Mouse (Mus musculus): ENCODE results near the gene Pgpep1. TPM values are rescaled to one million over a fixed set of nuclear protein-coding genes. Genes with fewer than 3 reads are reported as not detected.

Pgpep1 gene
- polyA plus RNA-seq, 1 experiment from 2014 or later: 60.3 TPM

DNA sequence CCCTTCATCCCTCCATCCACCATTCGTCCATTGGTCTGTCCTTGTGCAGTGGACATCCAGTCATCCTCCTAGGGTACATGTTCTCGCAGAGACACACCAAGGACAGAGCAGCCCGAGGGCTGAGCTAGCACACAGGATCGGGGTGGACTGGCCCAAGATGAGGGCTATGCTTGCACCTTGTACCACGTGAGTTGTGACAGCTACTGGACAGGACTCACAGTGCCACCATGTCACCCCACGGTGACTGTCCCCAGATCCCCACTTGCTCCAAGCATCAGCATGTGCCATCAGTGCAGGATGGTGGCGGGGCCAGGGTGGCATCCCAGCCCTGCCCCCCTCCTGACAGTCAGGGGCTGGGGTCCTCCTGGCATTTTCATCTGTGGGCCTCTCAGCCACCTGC lies 55.6 kb downstream of the Pgpep1 start:
- H3K9ac ChIP-seq (replicated peaks; ENCODE audit: low read depth, low read length): no peak overlapping the region

DNA sequence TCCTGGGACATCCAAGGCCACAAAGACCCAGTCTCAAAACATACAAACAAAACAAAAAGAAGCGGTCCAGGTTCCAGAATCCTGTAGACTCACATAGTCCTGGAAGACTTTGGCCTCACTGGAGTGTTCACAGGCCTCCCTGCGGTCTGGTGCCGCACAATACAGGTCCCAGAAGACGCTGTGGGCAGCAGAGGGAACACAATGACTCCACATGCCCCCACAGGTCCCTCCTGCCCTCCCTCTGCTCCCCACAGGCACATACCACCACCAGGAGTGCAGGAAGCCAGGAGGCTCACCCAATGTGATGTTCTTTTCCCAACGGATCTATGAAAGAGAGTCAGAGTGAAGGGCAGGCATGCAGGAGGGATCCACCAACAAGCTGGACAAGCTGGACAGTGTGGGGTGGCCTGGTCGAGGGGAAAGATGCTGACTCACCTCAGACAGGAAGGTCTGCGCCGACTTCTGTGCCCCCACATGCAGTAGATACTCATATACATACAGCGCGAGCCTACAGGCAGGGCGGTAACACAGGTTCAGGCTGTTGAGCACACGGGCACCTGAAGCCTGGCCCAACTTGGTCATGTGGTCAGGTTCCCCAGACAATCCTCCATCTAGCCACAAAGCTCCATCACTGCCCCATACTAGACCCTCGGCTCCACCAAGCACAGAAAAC lies 57.9 kb downstream of the Pgpep1 start:
- WGBS: 92% methylated on average over 13 of the region's 13 CpGs
- Histone ChIP-seq H3K9ac (replicated peaks; ENCODE audit: low read depth, low read length) (no peak overlapping the region), H3K4me3 (replicated peaks; ENCODE audit: low read length) (no peak overlapping the region), H3K4me1 (replicated peaks; ENCODE audit: control insufficient read depth, insufficient read depth, low read length) (peaks cover 43% of the 10 kb centered on the region), H3K27ac (ENCODE audit: low read length) (no peak overlapping the region), H3K9me3 (ENCODE audit: control insufficient read depth, low read length) (no peaks in the 10 kb centered on the region), H3K4me2 (ENCODE audit: low read length) (no peak overlapping the region), H3K27me3 (replicated peaks; ENCODE audit: control insufficient read depth, insufficient read depth, low read length) (no peaks in the 10 kb centered on the region), H3K36me3 (ENCODE audit: control insufficient read depth, insufficient read depth) (no peaks in the 10 kb centered on the region; the same call in 1 of the 2 replicates)
- ATAC-seq: no peak

More for the DNA sequence above, 55.6 kb downstream of the Pgpep1 start:
- no peak for ATAC-seq
- H3K9me3 ChIP-seq (ENCODE audit: control insufficient read depth, low read length): no peaks in the 10 kb centered on the region
- H3K27me3 ChIP-seq (replicated peaks; ENCODE audit: control insufficient read depth, insufficient read depth, low read length): peaks cover 5% of the 10 kb centered on the region; the same call in 1 of the 2 replicates
- no peak overlapping the region for H3K27ac ChIP-seq (ENCODE audit: low read length)
- no peak overlapping the region for H3K4me3 ChIP-seq (replicated peaks; ENCODE audit: low read length)
- 86% methylated on average over 7 of the region's 7 CpGs for WGBS
- H3K36me3 ChIP-seq (ENCODE audit: control insufficient read depth, insufficient read depth): no peaks in the 10 kb centered on the region; the same call in 1 of the 2 replicates
- H3K4me2 ChIP-seq (ENCODE audit: low read length): no peak overlapping the region
- H3K4me1 ChIP-seq (replicated peaks; ENCODE audit: control insufficient read depth, insufficient read depth, low read length): peaks cover 45% of the 10 kb centered on the region

DNA sequence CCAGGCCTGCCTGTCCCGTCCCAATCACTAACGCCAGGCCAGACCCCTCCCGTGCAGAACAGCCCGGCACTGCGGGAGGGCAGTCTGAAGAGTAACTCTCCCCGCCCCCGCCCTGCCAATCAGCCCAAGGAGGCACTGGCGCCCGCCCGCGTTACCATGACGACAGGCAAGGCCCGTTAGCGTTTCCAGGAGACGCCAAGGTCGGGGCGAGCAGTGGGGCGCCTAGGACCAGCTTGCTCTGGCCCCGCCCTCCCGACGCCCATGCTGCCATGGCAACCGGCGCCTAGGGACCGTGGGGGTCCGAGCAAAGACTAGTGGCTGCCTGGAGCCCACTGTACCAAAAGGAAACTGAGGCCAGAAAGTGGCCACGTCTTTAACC lies 58.9 kb downstream of the Pgpep1 start:
- H3K36me3 ChIP-seq (ENCODE audit: control insufficient read depth, insufficient read depth): no peaks in the 10 kb centered on the region; the same call in 1 of the 2 replicates
- WGBS: under 1% methylated on average over 26 of the region's 26 CpGs
- no peaks in the 10 kb centered on the region for H3K9me3 ChIP-seq (ENCODE audit: control insufficient read depth, low read length)
- no peaks in the 10 kb centered on the region for H3K27me3 ChIP-seq (replicated peaks; ENCODE audit: control insufficient read depth, insufficient read depth, low read length)
- peak overlapping the region; percentile 71 for H3K27ac ChIP-seq (ENCODE audit: low read length)
- H3K4me2 ChIP-seq (ENCODE audit: low read length): peak overlapping the region; percentile 53
- peak; percentile 55 for ATAC-seq
- peak overlapping the region; percentile 15 for H3K4me3 ChIP-seq (replicated peaks; ENCODE audit: low read length)
- H3K9ac ChIP-seq (replicated peaks; ENCODE audit: low read depth, low read length): peak overlapping the region; percentile 37
- H3K4me1 ChIP-seq (replicated peaks; ENCODE audit: control insufficient read depth, insufficient read depth, low read length): peaks cover 40% of the 10 kb centered on the region

DNA sequence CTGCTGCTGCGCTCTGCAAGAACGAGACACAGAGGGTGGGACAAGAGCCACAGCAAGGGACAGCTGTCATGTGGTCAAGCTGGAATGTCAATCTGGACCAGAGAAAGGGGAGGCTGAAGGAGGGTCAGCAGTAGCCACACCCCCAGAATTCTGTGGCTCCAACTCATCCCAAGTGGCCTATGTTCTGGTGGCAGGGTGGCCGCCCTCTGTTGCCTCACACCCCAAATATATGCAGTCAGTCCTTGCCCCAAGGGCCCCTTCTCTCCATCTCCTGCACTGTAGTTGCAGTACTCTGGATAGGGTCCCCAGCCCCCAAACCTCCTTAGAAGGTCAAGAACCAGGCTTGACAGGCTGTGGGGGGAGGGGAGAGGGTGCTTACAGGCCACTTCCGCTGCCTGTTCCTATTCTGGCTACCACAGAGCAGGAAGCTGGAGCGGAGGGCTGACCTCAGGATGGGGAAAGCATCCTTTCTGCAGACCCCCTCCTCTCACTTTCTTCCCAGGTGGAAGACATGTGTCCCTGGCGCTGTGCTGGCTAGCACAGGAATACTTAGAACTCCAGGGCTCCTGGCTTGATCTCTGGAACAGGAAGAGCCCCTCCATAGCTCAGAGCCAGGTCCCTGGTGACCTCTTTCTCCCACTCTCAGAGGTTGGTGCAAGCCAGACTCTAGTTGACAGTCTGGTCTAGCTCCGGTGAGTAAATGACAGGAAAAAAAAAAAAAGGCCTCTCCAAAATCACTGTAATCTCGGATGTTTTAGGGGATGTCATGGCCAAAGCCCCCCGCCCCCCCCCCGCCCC lies 59.5 kb downstream of the Pgpep1 start:
- H3K27ac ChIP-seq (ENCODE audit: low read length): peak overlapping the region; percentile 71
- no peaks in the 10 kb centered on the region for H3K27me3 ChIP-seq (replicated peaks; ENCODE audit: control insufficient read depth, insufficient read depth, low read length)
- 29% methylated on average over 9 of the region's 10 CpGs for WGBS
- H3K9me3 ChIP-seq (ENCODE audit: control insufficient read depth, low read length): no peaks in the 10 kb centered on the region
- peak overlapping the region; percentile 53 for H3K4me2 ChIP-seq (ENCODE audit: low read length)
- H3K4me3 ChIP-seq (replicated peaks; ENCODE audit: low read length): peak overlapping the region; percentile 15
- H3K36me3 ChIP-seq (ENCODE audit: control insufficient read depth, insufficient read depth): no peaks in the 10 kb centered on the region; the same call in 1 of the 2 replicates
- peak overlapping the region; percentile 37 for H3K9ac ChIP-seq (replicated peaks; ENCODE audit: low read depth, low read length)
- peaks cover 38% of the 10 kb centered on the region for H3K4me1 ChIP-seq (replicated peaks; ENCODE audit: control insufficient read depth, insufficient read depth, low read length)
- no peak for ATAC-seq

DNA sequence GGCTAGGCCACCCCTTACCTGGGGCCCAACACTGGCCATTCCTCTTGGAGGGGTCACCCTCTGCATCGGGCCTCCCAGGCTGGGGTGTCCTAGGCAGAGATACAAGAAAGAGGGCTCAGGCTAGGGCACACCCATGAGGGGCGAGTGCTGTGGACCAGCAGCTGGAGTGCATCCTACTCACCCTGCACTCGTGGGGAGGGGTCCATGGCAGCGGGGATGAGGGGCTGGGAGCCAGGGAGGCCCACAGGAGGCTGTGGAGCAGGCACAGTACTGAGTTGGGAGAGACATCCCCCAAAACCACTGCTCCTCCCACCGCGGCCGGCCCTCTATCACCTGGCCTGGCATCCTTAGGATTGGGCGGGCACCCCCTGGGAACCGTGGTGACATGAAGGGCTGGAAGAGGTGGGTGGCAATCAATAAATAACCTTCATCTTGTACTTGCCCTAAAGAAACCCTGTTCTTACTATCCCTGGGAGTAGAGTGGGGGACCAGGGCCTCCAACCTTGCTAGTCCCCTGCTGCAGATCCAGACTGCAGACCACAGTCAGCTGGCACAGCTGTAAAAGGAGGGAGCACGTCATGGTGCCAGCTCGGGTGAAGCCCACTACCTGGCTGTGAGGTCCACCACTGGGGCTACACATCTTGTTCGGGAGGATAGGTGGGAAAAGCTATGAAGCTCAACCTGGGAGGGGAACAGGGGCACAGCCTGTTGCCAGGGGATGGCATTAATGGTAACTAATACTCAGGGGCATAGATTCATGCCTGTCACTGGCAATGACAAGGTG lies 60.5 kb downstream of the Pgpep1 start:
- Histone ChIP-seq H3K9me3 (ENCODE audit: control insufficient read depth, low read length) (no peaks in the 10 kb centered on the region), H3K27me3 (replicated peaks; ENCODE audit: control insufficient read depth, insufficient read depth, low read length) (no peaks in the 10 kb centered on the region), H3K4me2 (ENCODE audit: low read length) (no peak overlapping the region), H3K9ac (replicated peaks; ENCODE audit: low read depth, low read length) (no peak overlapping the region), H3K4me1 (replicated peaks; ENCODE audit: control insufficient read depth, insufficient read depth, low read length) (peaks cover 48% of the 10 kb centered on the region), H3K4me3 (replicated peaks; ENCODE audit: low read length) (no peak overlapping the region), H3K27ac (ENCODE audit: low read length) (no peak overlapping the region), H3K36me3 (ENCODE audit: control insufficient read depth, insufficient read depth) (no peaks in the 10 kb centered on the region; the same call in 1 of the 2 replicates)
- WGBS: 86% methylated on average over 12 of the region's 12 CpGs
- no peak for ATAC-seq

DNA sequence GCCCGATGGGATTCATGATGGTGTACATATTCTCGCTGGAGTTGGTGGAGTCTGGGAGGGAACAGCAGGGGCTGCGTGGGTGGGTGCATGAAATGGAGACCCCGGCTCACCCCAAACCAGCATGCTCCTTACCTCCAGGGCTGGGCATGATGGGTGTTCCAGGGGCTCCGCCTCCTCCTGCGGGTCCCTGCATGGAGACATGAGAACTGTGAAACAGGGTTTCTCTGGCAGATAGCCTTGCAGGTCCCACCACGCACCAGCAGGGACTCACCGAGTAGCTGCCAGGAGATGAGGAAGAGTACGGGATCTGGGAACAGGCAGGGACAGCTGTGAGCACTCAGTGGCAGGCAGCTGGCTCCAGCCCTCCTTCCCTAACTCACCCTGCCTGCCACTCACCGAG lies 61.5 kb downstream of the Pgpep1 start:
- H3K4me1 ChIP-seq (replicated peaks; ENCODE audit: control insufficient read depth, insufficient read depth, low read length): peaks cover 52% of the 10 kb centered on the region
- ATAC-seq: peak; percentile 1; the same call in 1 of the 2 replicates
- 14% methylated on average over 10 of the region's 10 CpGs for whole genome bisulfite sequencing
- H3K4me2 ChIP-seq (ENCODE audit: low read length): peak overlapping the region; percentile 87
- H3K27ac ChIP-seq (ENCODE audit: low read length): no peak overlapping the region
- H3K36me3 ChIP-seq (ENCODE audit: control insufficient read depth, insufficient read depth): no peaks in the 10 kb centered on the region; the same call in 1 of the 2 replicates
- H3K9ac ChIP-seq (replicated peaks; ENCODE audit: low read depth, low read length): peak overlapping the region; percentile 54
- no peaks in the 10 kb centered on the region for H3K9me3 ChIP-seq (ENCODE audit: control insufficient read depth, low read length)
- H3K4me3 ChIP-seq (replicated peaks; ENCODE audit: low read length): peak overlapping the region; percentile 53
- H3K27me3 ChIP-seq (replicated peaks; ENCODE audit: control insufficient read depth, insufficient read depth, low read length): no peaks in the 10 kb centered on the region

DNA sequence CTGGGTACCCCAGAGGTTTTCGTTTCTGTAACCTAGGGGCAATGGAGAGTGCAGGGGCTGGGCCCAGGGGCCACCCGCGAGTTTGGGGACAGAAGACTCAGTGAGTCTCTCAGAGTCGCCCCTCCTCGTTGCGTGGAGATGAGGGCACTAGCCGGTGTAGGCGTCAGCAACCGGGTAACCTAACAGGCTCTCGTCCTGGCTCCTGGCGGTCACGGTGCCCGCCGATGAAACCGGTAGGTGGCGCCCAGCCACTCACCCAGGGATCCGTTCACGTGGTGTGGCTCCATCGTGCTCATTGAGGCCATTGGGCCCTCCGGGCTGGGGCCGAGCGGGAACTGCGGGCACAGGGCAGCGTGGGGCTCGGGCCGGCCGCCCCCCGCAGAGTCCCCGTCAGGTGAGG lies 61.9 kb downstream of the Pgpep1 start:
- WGBS: under 1% methylated on average over 29 of the region's 29 CpGs
- peaks cover 56% of the 10 kb centered on the region for H3K4me1 ChIP-seq (replicated peaks; ENCODE audit: control insufficient read depth, insufficient read depth, low read length)

DNA sequence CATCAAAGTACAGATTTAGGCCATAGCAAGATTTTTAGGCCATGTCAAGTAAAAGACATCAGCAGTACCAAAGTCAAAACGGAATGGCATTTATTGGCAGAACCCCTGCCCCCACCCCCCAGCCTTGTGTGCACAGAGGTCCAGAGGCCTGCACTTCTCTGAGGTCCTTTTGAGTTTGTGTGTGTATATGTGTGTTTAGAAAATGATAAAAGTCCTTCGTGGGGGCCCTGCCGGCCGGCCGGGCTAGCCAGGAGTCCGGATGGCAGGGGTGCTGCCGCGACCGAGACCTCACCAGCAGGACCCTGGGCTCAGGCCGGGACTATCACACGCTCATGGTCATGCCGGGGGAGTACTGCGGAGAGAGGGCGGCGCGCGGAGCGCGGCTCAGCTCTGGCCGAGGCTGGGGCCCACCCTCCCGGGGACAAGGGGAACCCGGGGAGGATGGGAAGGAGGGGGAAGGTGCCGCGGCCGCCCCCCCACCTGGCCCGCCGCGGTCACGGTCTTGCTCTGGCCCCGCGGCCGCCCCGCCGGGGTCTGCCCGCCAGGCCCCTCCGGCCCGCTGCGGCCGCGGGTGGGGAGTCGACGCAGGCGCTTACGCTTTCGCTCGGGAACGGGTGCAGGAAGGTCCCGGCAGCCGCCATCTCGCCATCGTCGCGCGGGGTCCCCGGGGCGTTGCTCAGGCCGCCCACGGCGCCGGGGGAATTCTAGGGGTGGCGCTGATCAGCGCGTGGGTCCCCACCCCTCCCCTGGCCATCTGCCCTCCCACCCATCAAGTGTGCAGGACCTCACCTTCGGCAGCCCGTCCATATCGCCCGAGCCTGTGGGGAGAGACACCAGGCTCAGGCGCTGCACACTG lies 62.5 kb downstream of the Pgpep1 start:
- ATAC-seq: no peak
- Histone ChIP-seq H3K9ac (replicated peaks; ENCODE audit: low read depth, low read length) (peak overlapping the region; percentile 54), H3K4me2 (ENCODE audit: low read length) (peak overlapping the region; percentile 87), H3K4me1 (replicated peaks; ENCODE audit: control insufficient read depth, insufficient read depth, low read length) (peaks cover 56% of the 10 kb centered on the region), H3K36me3 (ENCODE audit: control insufficient read depth, insufficient read depth) (no peaks in the 10 kb centered on the region; the same call in 1 of the 2 replicates), H3K9me3 (ENCODE audit: control insufficient read depth, low read length) (no peaks in the 10 kb centered on the region), H3K27ac (ENCODE audit: low read length) (no peak overlapping the region), H3K27me3 (replicated peaks; ENCODE audit: control insufficient read depth, insufficient read depth, low read length) (no peaks in the 10 kb centered on the region), H3K4me3 (replicated peaks; ENCODE audit: low read length) (peak overlapping the region; percentile 53)
- 10% methylated on average over 62 of the region's 68 CpGs for WGBS

More for the DNA sequence above, 61.9 kb downstream of the Pgpep1 start:
- Histone ChIP-seq H3K9me3 (ENCODE audit: control insufficient read depth, low read length) (no peaks in the 10 kb centered on the region), H3K4me2 (ENCODE audit: low read length) (peak overlapping the region; percentile 87), H3K27me3 (replicated peaks; ENCODE audit: control insufficient read depth, insufficient read depth, low read length) (no peaks in the 10 kb centered on the region), H3K27ac (ENCODE audit: low read length) (no peak overlapping the region), H3K9ac (replicated peaks; ENCODE audit: low read depth, low read length) (peak overlapping the region; percentile 54), H3K4me3 (replicated peaks; ENCODE audit: low read length) (peak overlapping the region; percentile 53), H3K36me3 (ENCODE audit: control insufficient read depth, insufficient read depth) (no peaks in the 10 kb centered on the region; the same call in 1 of the 2 replicates)
- ATAC-seq: peak; percentile 49

Measured in forebrain, embryonic 16.5 days (tissue).